Mouse (Mus musculus): ENCODE measurements around the gene Sidt1.

The Sidt1 gene

GRCm38 (mm10) chr16:44243323-44243722 lies 89.7 kb downstream of the Sidt1 start:
- no peak for DNase-seq

GRCm38 (mm10) chr16:44242633-44243032 lies 90.4 kb downstream of the Sidt1 start:
- DNase-seq, result peak; percentile 84

- no peak for DNase-seq
These were observed 92.6 kb downstream of the Sidt1 start for GRCm38 (mm10) chr16:44240406-44240805.

- DNase-seq, result no peak
These were observed 94.1 kb downstream of the Sidt1 start for GRCm38 (mm10) chr16:44238835-44239263.

- DNase-seq, result no peak
These were observed 95.2 kb downstream of the Sidt1 start for GRCm38 (mm10) chr16:44237836-44238235.

- no peak for DNase-seq
These were observed 100.0 kb downstream of the Sidt1 start for GRCm38 (mm10) chr16:44233019-44233418.

GRCm38 (mm10) chr16:44226706-44227291 lies 106.2 kb downstream of the Sidt1 start:
- no peak for DNase-seq

GRCm38 (mm10) chr16:44221463-44221862 lies 111.5 kb downstream of the Sidt1 start:
- no peak for DNase-seq

- DNase-seq, result no peak
These were observed 116.6 kb downstream of the Sidt1 start for GRCm38 (mm10) chr16:44216417-44216816.

GRCm38 (mm10) chr16:44215513-44215912 lies 117.5 kb downstream of the Sidt1 start:
- DNase-seq, result no peak

GRCm38 (mm10) chr16:44212703-44213102 lies 120.3 kb downstream of the Sidt1 start:
- DNase-seq, result no peak

- DNase-seq, result no peak
These were observed 122.0 kb downstream of the Sidt1 start for GRCm38 (mm10) chr16:44211054-44211414.

GRCm38 (mm10) chr16:44210156-44211053 lies 122.6 kb downstream of the Sidt1 start:
- DNase-seq, result no peak

- no peak for DNase-seq
These were observed 127.0 kb downstream of the Sidt1 start for GRCm38 (mm10) chr16:44205973-44206372.

GRCm38 (mm10) chr16:44204331-44204730 lies 128.7 kb downstream of the Sidt1 start:
- no peak for DNase-seq

GRCm38 (mm10) chr16:44200146-44200545 lies 132.8 kb downstream of the Sidt1 start:
- no peak for DNase-seq

- no peak for DNase-seq
These were observed 133.8 kb downstream of the Sidt1 start for GRCm38 (mm10) chr16:44199066-44199703.

- DNase-seq, result no peak
These were observed 142.0 kb downstream of the Sidt1 start for GRCm38 (mm10) chr16:44190968-44191367.

Data from kidney, postnatal 10 days (tissue).